Mouse (Mus musculus) erythroblast, embryonic 14.5 days (primary cell): ENCODE measurements around the gene Pold1. TPM values are rescaled to one million over a fixed set of nuclear protein-coding genes. Genes with fewer than 3 reads are reported as not detected.

Experiments used
- H3K27me3 ChIP-seq: 2 replicates; pipeline ENCODE4 v1.6.1; 2012; ENCODE audit warnings: inconsistent platforms; ENCODE audit not compliant: control insufficient read depth
- H3K36me3 ChIP-seq: 2 replicates; pipeline ENCODE4 v1.6.1; 2012; ENCODE audit warnings: mild to moderate bottlenecking, inconsistent platforms; ENCODE audit not compliant: control insufficient read depth
- H3K4me1 ChIP-seq: 2 replicates; pipeline ENCODE4 v1.6.1; 2012; ENCODE audit warnings: inconsistent platforms; ENCODE audit not compliant: control insufficient read depth
- H3K4me3 ChIP-seq: replicated peaks from 2 replicates; pipeline ENCODE3; 2012; ENCODE audit warnings: moderate library complexity, mild to moderate bottlenecking, inconsistent platforms
- H3K9me3 ChIP-seq: 2 replicates; pipeline ENCODE4 v1.6.1; 2012; ENCODE audit warnings: low read length, inconsistent platforms, mixed read lengths; ENCODE audit not compliant: control insufficient read depth
- GATA1 ChIP-seq: IDR thresholded peaks from 2 replicates; pipeline ENCODE4 v1.6.1; 2012; ENCODE audit warnings: low read length, inconsistent platforms, mixed read lengths
- TAL1 ChIP-seq: IDR thresholded peaks from 3 replicates; pipeline ENCODE4 v1.6.1; 2012; ENCODE audit warnings: low read length, inconsistent platforms, mixed read lengths
- polyA plus RNA-seq: library from polyadenylated mRNA; stranded (reverse); fragments of >175 nt; gene quantifications from 2 replicates; pipeline ENCODE4 v1.2.3, GENCODE M21; 2012

Pold1 gene
- polyA plus RNA-seq, 1 experiment = 25.1 TPM

- no peaks in the 10 kb centered on the region for H3K36me3 ChIP-seq
- no peaks in the 10 kb centered on the region for H3K4me1 ChIP-seq
- TF ChIP-seq TAL1 (no peak), GATA1 (no peak)
- no peaks in the 10 kb centered on the region for H3K9me3 ChIP-seq
- no peak overlapping the region for H3K4me3 ChIP-seq
- peaks cover 5% of the 10 kb centered on the region for H3K27me3 ChIP-seq
Measured at GRCm38 (mm10) chr7:44570989-44571388, 22.3 kb upstream of the Pold1 start.

GRCm38 (mm10) chr7:44568803-44569202 is 20.2 kb upstream of the Pold1 start:
- no peaks in the 10 kb centered on the region for H3K4me1 ChIP-seq
- H3K4me3 ChIP-seq = no peak overlapping the region
- no peaks in the 10 kb centered on the region for H3K9me3 ChIP-seq
- no peaks in the 10 kb centered on the region for H3K36me3 ChIP-seq
- no peak for TF ChIP-seq GATA1
- no peak for TF ChIP-seq TAL1
- peaks cover 7% of the 10 kb centered on the region for H3K27me3 ChIP-seq

GRCm38 (mm10) chr7:44565414-44565813 is 16.8 kb upstream of the Pold1 start:
- H3K4me3 ChIP-seq = no peak overlapping the region
- no peaks in the 10 kb centered on the region for H3K4me1 ChIP-seq
- peaks cover 3% of the 10 kb centered on the region; the same call in 1 of the 2 replicates for H3K27me3 ChIP-seq
- H3K36me3 ChIP-seq = no peaks in the 10 kb centered on the region
- TF ChIP-seq TAL1 (no peak), GATA1 (no peak)
- H3K9me3 ChIP-seq = no peaks in the 10 kb centered on the region

- no peaks in the 10 kb centered on the region for H3K36me3 ChIP-seq
- TF ChIP-seq GATA1 (no peak), TAL1 (no peak)
- H3K4me3 ChIP-seq = no peak overlapping the region
- H3K9me3 ChIP-seq = no peaks in the 10 kb centered on the region
- H3K27me3 ChIP-seq = peaks cover 3% of the 10 kb centered on the region; the same call in 1 of the 2 replicates
- H3K4me1 ChIP-seq = no peaks in the 10 kb centered on the region
Measured at GRCm38 (mm10) chr7:44564486-44564885, 15.8 kb upstream of the Pold1 start.

GRCm38 (mm10) chr7:44563284-44563683 is 14.6 kb upstream of the Pold1 start:
- no peak for TF ChIP-seq GATA1
- no peak overlapping the region for H3K4me3 ChIP-seq
- H3K4me1 ChIP-seq = no peaks in the 10 kb centered on the region
- no peaks in the 10 kb centered on the region for H3K36me3 ChIP-seq
- H3K27me3 ChIP-seq = 0 out of 2 replicates have a peak, but pooled peaks cover 3% of the 10 kb centered on the region
- H3K9me3 ChIP-seq = no peaks in the 10 kb centered on the region

GRCm38 (mm10) chr7:44560435-44561400 is 12.1 kb upstream of the Pold1 start:
- Histone ChIP-seq H3K27me3 (peaks cover 2% of the 10 kb centered on the region; the same call in 1 of the 2 replicates), H3K4me3 (no peak overlapping the region), H3K4me1 (peaks cover 8% of the 10 kb centered on the region), H3K36me3 (no peaks in the 10 kb centered on the region), H3K9me3 (no peaks in the 10 kb centered on the region)
- TF ChIP-seq TAL1 (no peak), GATA1 (no peak)

- peaks cover 4% of the 10 kb centered on the region for H3K36me3 ChIP-seq
- H3K27me3 ChIP-seq = no peaks in the 10 kb centered on the region; the same call in 1 of the 2 replicates
- no peak overlapping the region for H3K4me3 ChIP-seq
- no peak for TF ChIP-seq GATA1
- H3K4me1 ChIP-seq = peaks cover 19% of the 10 kb centered on the region
- peaks cover 1% of the 10 kb centered on the region for H3K9me3 ChIP-seq
Measured at GRCm38 (mm10) chr7:44557629-44558028, 9.0 kb upstream of the Pold1 start.

GRCm38 (mm10) chr7:44553826-44554225 is 5.2 kb upstream of the Pold1 start, which contains the start of gene Nr1h2:
Nr1h2 (minus strand) TSS chr7:44553951.
- peaks cover 38% of the 10 kb centered on the region for H3K36me3 ChIP-seq
- H3K4me1 ChIP-seq = peaks cover 40% of the 10 kb centered on the region
- H3K27me3 ChIP-seq = no peaks in the 10 kb centered on the region; the same call in 1 of the 2 replicates
- H3K4me3 ChIP-seq = peak within 1 kb of the TSS; percentile 79
- TF ChIP-seq TAL1 (no peak), GATA1 (no peak)
- peaks cover 18% of the 10 kb centered on the region for H3K9me3 ChIP-seq

GRCm38 (mm10) chr7:44553196-44553764 is 4.6 kb upstream of the Pold1 start:
- H3K9me3 ChIP-seq = peaks cover 18% of the 10 kb centered on the region

More at GRCm38 (mm10) chr7:44553196-44553764, 4.6 kb upstream of the Pold1 start:
- Histone ChIP-seq H3K27me3 (no peaks in the 10 kb centered on the region; the same call in 1 of the 2 replicates), H3K4me1 (peaks cover 46% of the 10 kb centered on the region), H3K4me3 (peak overlapping the region; percentile 79), H3K36me3 (peaks cover 38% of the 10 kb centered on the region)
- TF ChIP-seq TAL1 (no peak), GATA1 (no peak)
